Mouse (Mus musculus): ENCODE measurements around the gene Serpinb5. TPM values are rescaled to one million over a fixed set of nuclear protein-coding genes. Genes with fewer than 3 reads are reported as not detected.
"Not testable (repeated sequence)": the region's sequence is repeated elsewhere in the genome, so short reads cannot be mapped to it uniquely, and the experiment has no call there.

The Serpinb5 gene
- polyA plus RNA-seq, 1 experiment from 2014 or later, result not detected

GRCm38 (mm10) chr1:106883369-106883768 lies 22.4 kb downstream of the Serpinb5 start:
- Histone ChIP-seq H3K9me3 (replicated peaks) (no peaks in the 10 kb centered on the region), H3K4me1 (no peaks in the 10 kb centered on the region), H3K4me3 (no peak overlapping the region), H3K27ac (no peak overlapping the region), H3K36me3 (no peaks in the 10 kb centered on the region), H3K27me3 (ENCODE audit: low read depth, poor library complexity, severe bottlenecking) (no peaks in the 10 kb centered on the region)
- WGBS, result 83% methylated on average over 5 of the region's 5 CpGs
- DNase-seq (ENCODE audit: low spot score), result no peak

- no peak for DNase-seq (ENCODE audit: low spot score)
- Histone ChIP-seq H3K36me3 (no peaks in the 10 kb centered on the region), H3K27me3 (ENCODE audit: low read depth, poor library complexity, severe bottlenecking) (no peaks in the 10 kb centered on the region), H3K4me3 (no peak overlapping the region), H3K9me3 (replicated peaks) (no peaks in the 10 kb centered on the region), H3K4me1 (no peaks in the 10 kb centered on the region), H3K27ac (no peak overlapping the region)
- WGBS, result 7% methylated on average over 2 of the region's 2 CpGs
Observed at GRCm38 (mm10) chr1:106883812-106884211, 22.8 kb downstream of the Serpinb5 start.

- not testable (repeated sequence) for DNase-seq (ENCODE audit: low spot score)
Observed at GRCm38 (mm10) chr1:106895142-106895541, 34.2 kb downstream of the Serpinb5 start.

GRCm38 (mm10) chr1:106901406-106901805 lies 40.4 kb downstream of the Serpinb5 start:
- Histone ChIP-seq H3K4me3 (no peak overlapping the region), H3K27ac (no peak overlapping the region), H3K27me3 (ENCODE audit: low read depth, poor library complexity, severe bottlenecking) (no peaks in the 10 kb centered on the region), H3K9me3 (replicated peaks) (no peaks in the 10 kb centered on the region), H3K36me3 (no peaks in the 10 kb centered on the region), H3K4me1 (no peaks in the 10 kb centered on the region)
- 36% methylated on average over 4 of the region's 4 CpGs for WGBS
- DNase-seq (ENCODE audit: low spot score), result no peak

More at GRCm38 (mm10) chr1:106895142-106895541, 34.2 kb downstream of the Serpinb5 start:
- H3K27ac ChIP-seq; H3K9me3 ChIP-seq (replicated peaks); H3K36me3 ChIP-seq; H3K4me3 ChIP-seq; H3K27me3 ChIP-seq (ENCODE audit: low read depth, poor library complexity, severe bottlenecking); H3K4me1 ChIP-seq: not testable (repeated sequence)

GRCm38 (mm10) chr1:106931954-106932353 lies 71.0 kb downstream of the Serpinb5 start:
- no peak overlapping the region for H3K27ac ChIP-seq
- H3K9me3 ChIP-seq (replicated peaks), result no peaks in the 10 kb centered on the region
- no peak overlapping the region for H3K4me3 ChIP-seq
- no peak for DNase-seq (ENCODE audit: low spot score)
- no peaks in the 10 kb centered on the region for H3K4me1 ChIP-seq
- no peaks in the 10 kb centered on the region for H3K36me3 ChIP-seq
- 88% methylated on average over 4 of the region's 4 CpGs for WGBS
- no peaks in the 10 kb centered on the region for H3K27me3 ChIP-seq (ENCODE audit: low read depth, poor library complexity, severe bottlenecking)

Other genes starting within 250 kb of the Serpinb5 start
- gene Bcl2, start 146.9 kb upstream of the Serpinb5 start, polyA plus RNA-seq (2016; fragmentation: Nextera tagmentation; extraction: Ambion mirVana), result 8.9 and 11.7 TPM in 2 replicates
- gene Kdsr, start 101.4 kb upstream of the Serpinb5 start, polyA plus RNA-seq (2016; fragmentation: Nextera tagmentation; extraction: Ambion mirVana), result 9.3 and 10.2 TPM in 2 replicates
- 65.9 and 71.2 TPM in 2 replicates for gene Vps4b, start 64.4 kb upstream of the Serpinb5 start, polyA plus RNA-seq (2016; fragmentation: Nextera tagmentation; extraction: Ambion mirVana)
- gene Serpinb12, start 73.3 kb downstream of the Serpinb5 start, polyA plus RNA-seq (2016; fragmentation: Nextera tagmentation; extraction: Ambion mirVana), result not detected in 2 replicates
- not detected in 2 replicates for gene Serpinb13, start 119.8 kb downstream of the Serpinb5 start, polyA plus RNA-seq (2016; fragmentation: Nextera tagmentation; extraction: Ambion mirVana)
- not detected in 2 replicates for gene Serpinb3a, start 191.1 kb downstream of the Serpinb5 start, polyA plus RNA-seq (2016; fragmentation: Nextera tagmentation; extraction: Ambion mirVana)
- gene Serpinb3d, start 222.3 kb downstream of the Serpinb5 start, polyA plus RNA-seq (2016; fragmentation: Nextera tagmentation; extraction: Ambion mirVana), result not detected in 2 replicates

Data from limb, embryonic 10.5 days (tissue).